In genomic region chr4:82511524-82511923, GRCm38 (mm10) we compare ENCODE assay signal across 8 mouse cellular contexts.
DNase-seq lines count a peak whose midpoint lies in the region; ATAC-seq lines count a peak whose summit lies in the region.

No protein-coding gene starts in this region.

- peaks cover 79% of the 10 kb centered on the region for H3K27me3 ChIP-seq in megakaryocyte, embryonic 14.5 days (replicated peaks)
- no peaks in the 10 kb centered on the region for H3K27me3 ChIP-seq in heart, embryonic 11.5 days (ENCODE audit: control insufficient read depth, insufficient read depth, low read length)
- no peaks in the 10 kb centered on the region for H3K27me3 ChIP-seq in kidney, embryonic 14.5 days (ENCODE audit: control insufficient read depth, insufficient read depth, low read length)
- H3K27me3 ChIP-seq in lung, embryonic 16.5 days (ENCODE audit: control insufficient read depth, insufficient read depth, low read depth, low read length), result no peaks in the 10 kb centered on the region
- H3K27me3 ChIP-seq in stomach, embryonic 16.5 days (ENCODE audit: control insufficient read depth, insufficient read depth, low read length), result no peaks in the 10 kb centered on the region

- H3K9me3 ChIP-seq in megakaryocyte, embryonic 14.5 days, result peaks cover 5% of the 10 kb centered on the region; the same call in 1 of the 2 replicates
- H3K9me3 ChIP-seq in heart, embryonic 11.5 days (replicated peaks; ENCODE audit: control insufficient read depth, low read length), result no peaks in the 10 kb centered on the region
- H3K9me3 ChIP-seq in kidney, embryonic 14.5 days (ENCODE audit: control insufficient read depth, low read length), result no peaks in the 10 kb centered on the region
- no peaks in the 10 kb centered on the region for H3K9me3 ChIP-seq in lung, embryonic 16.5 days (ENCODE audit: control insufficient read depth, low read length)
- no peaks in the 10 kb centered on the region for H3K9me3 ChIP-seq in stomach, embryonic 16.5 days (replicated peaks; ENCODE audit: control insufficient read depth, low read length)

- peak overlapping the region; percentile 90 for H3K4me2 ChIP-seq in heart, embryonic 11.5 days
- H3K4me2 ChIP-seq in kidney, embryonic 14.5 days (replicated peaks; ENCODE audit: low read depth, low read length), result peak overlapping the region; percentile 73
- H3K4me2 ChIP-seq in lung, embryonic 16.5 days (ENCODE audit: low read depth, low read length), result peak overlapping the region; percentile 95
- H3K4me2 ChIP-seq in stomach, embryonic 16.5 days (ENCODE audit: low read depth, low read length), result peak overlapping the region; percentile 86

- WGBS in heart, embryonic 11.5 days (ENCODE audit: insufficient replicate concordance), result 1% methylated on average over 8 of the region's 8 CpGs
- WGBS in kidney, embryonic 14.5 days, result 1% methylated on average over 8 of the region's 8 CpGs
- WGBS in lung, embryonic 16.5 days, result 0% methylated on average over 8 of the region's 8 CpGs
- 1% methylated on average over 8 of the region's 8 CpGs for WGBS in stomach, embryonic 16.5 days

- no peaks in the 10 kb centered on the region for H3K36me3 ChIP-seq in megakaryocyte, embryonic 14.5 days (replicated peaks; ENCODE audit: low read length)
- H3K36me3 ChIP-seq in heart, embryonic 11.5 days (ENCODE audit: control insufficient read depth, insufficient read depth, low read length), result no peaks in the 10 kb centered on the region
- H3K36me3 ChIP-seq in kidney, embryonic 14.5 days (ENCODE audit: control insufficient read depth, insufficient read depth, low read length), result no peaks in the 10 kb centered on the region
- H3K36me3 ChIP-seq in lung, embryonic 16.5 days (ENCODE audit: control insufficient read depth, insufficient read depth, low read length), result no peaks in the 10 kb centered on the region
- H3K36me3 ChIP-seq in stomach, embryonic 16.5 days (ENCODE audit: control insufficient read depth, insufficient read depth, low read length), result no peaks in the 10 kb centered on the region

- H3K4me1 ChIP-seq in megakaryocyte, embryonic 14.5 days, result peaks cover 26% of the 10 kb centered on the region
- peaks cover 31% of the 10 kb centered on the region for H3K4me1 ChIP-seq in heart, embryonic 11.5 days (ENCODE audit: control insufficient read depth, insufficient read depth, low read length)
- peaks cover 34% of the 10 kb centered on the region for H3K4me1 ChIP-seq in kidney, embryonic 14.5 days (ENCODE audit: control insufficient read depth, insufficient read depth, low read length)
- H3K4me1 ChIP-seq in lung, embryonic 16.5 days (replicated peaks; ENCODE audit: control insufficient read depth, insufficient read depth, low read length), result peaks cover 37% of the 10 kb centered on the region
- peaks cover 32% of the 10 kb centered on the region for H3K4me1 ChIP-seq in stomach, embryonic 16.5 days (ENCODE audit: control insufficient read depth, insufficient read depth, low read length)

- peak overlapping the region; percentile 91 for H3K27ac ChIP-seq in heart, embryonic 11.5 days (ENCODE audit: low read depth, low read length)
- H3K27ac ChIP-seq in kidney, embryonic 14.5 days (ENCODE audit: low read depth, low read length), result peak overlapping the region; percentile 49; the same call in 1 of the 2 replicates
- peak overlapping the region; percentile 99 for H3K27ac ChIP-seq in lung, embryonic 16.5 days (ENCODE audit: low read length)
- H3K27ac ChIP-seq in stomach, embryonic 16.5 days (ENCODE audit: low read length), result peak overlapping the region; percentile 98

- peak overlapping the region; percentile 1 for H3K4me3 ChIP-seq in megakaryocyte, embryonic 14.5 days (replicated peaks)
- peak overlapping the region; percentile 55 for H3K4me3 ChIP-seq in heart, embryonic 11.5 days (ENCODE audit: low read depth, low read length)
- peak overlapping the region; percentile 44; the same call in 1 of the 2 replicates for H3K4me3 ChIP-seq in kidney, embryonic 14.5 days (ENCODE audit: low read length)
- H3K4me3 ChIP-seq in lung, embryonic 16.5 days (ENCODE audit: low read length), result peak overlapping the region; percentile 61
- H3K4me3 ChIP-seq in stomach, embryonic 16.5 days (replicated peaks; ENCODE audit: low read length), result peak overlapping the region; percentile 59

- no peak for ATAC-seq in megakaryocyte, adult 5-6 weeks (ENCODE audit: poor library complexity, severe bottlenecking)
- ATAC-seq in heart, embryonic 11.5 days (replicated peaks; ENCODE audit: insufficient number of reproducible peaks, low FRiP score, low TSS enrichment), result no peak
- ATAC-seq in kidney, embryonic 14.5 days (ENCODE audit: low FRiP score, low TSS enrichment), result no peak
- no peak for ATAC-seq in lung, embryonic 16.5 days (ENCODE audit: low read depth)
- ATAC-seq in stomach, embryonic 16.5 days (ENCODE audit: insufficient read depth, low FRiP score), result no peak
- no peak for ATAC-seq in frontal cortex, adult (ENCODE audit: low TSS enrichment)

- peak; percentile 89 for DNase-seq in embryo, embryonic 10.5 days (ENCODE audit: low spot score)

- peak overlapping the region; percentile 87 for H3K9ac ChIP-seq in heart, embryonic 11.5 days (ENCODE audit: low read depth, low read length)
- peak overlapping the region; percentile 58; the same call in 1 of the 2 replicates for H3K9ac ChIP-seq in kidney, embryonic 14.5 days (ENCODE audit: low read depth, low read length)
- H3K9ac ChIP-seq in lung, embryonic 16.5 days (ENCODE audit: low read length), result peak overlapping the region; percentile 78
- peak overlapping the region; percentile 79 for H3K9ac ChIP-seq in stomach, embryonic 16.5 days (ENCODE audit: low read length)

Comparison
In these comparisons a context has a peak if more than half of its experiments do, and no peak if none do; other contexts are left out.
1. H3K4me3 ChIP-seq: peak in every context shown above with its lines; median percentile 61 in lung, embryonic 16.5 days; 59 in stomach, embryonic 16.5 days; 55 in heart, embryonic 11.5 days; 44 in kidney, embryonic 14.5 days; 1 in megakaryocyte, embryonic 14.5 days.
2. H3K27ac ChIP-seq: peak in every context shown above with its lines; median percentile 99 in lung, embryonic 16.5 days; 98 in stomach, embryonic 16.5 days; 91 in heart, embryonic 11.5 days; 49 in kidney, embryonic 14.5 days.